Mouse (Mus musculus) megakaryocyte, adult 5-6 weeks (primary cell): ENCODE measurements around the gene Ppp1r14b. TPM values are rescaled to one million over a fixed set of nuclear protein-coding genes. Genes with fewer than 3 reads are reported as not detected.

Source experiments
- ATAC-seq: 2 replicates; pipeline ENCODE4 v1.8.0; 2016; ENCODE audit warnings: mild to moderate bottlenecking, inconsistent platforms; ENCODE audit not compliant: poor library complexity, severe bottlenecking
- total RNA-seq, 2 experiments: library from RNA; stranded (forward) in 1 of 2; stranded (reverse) in 1 of 2; fragments of 153-499, 151-499 nt in 1 of 2; fragments of 221-1000, 200-1000 nt in 1 of 2; gene quantifications; 2 replicates each; pipeline versions ENCODE4 v1.2.3 to v1.2.4; 2015 to 2017

The Ppp1r14b gene
- total RNA-seq, 2 experiments from 2014 or later = 43.8 to 63.8 TPM

DNA sequence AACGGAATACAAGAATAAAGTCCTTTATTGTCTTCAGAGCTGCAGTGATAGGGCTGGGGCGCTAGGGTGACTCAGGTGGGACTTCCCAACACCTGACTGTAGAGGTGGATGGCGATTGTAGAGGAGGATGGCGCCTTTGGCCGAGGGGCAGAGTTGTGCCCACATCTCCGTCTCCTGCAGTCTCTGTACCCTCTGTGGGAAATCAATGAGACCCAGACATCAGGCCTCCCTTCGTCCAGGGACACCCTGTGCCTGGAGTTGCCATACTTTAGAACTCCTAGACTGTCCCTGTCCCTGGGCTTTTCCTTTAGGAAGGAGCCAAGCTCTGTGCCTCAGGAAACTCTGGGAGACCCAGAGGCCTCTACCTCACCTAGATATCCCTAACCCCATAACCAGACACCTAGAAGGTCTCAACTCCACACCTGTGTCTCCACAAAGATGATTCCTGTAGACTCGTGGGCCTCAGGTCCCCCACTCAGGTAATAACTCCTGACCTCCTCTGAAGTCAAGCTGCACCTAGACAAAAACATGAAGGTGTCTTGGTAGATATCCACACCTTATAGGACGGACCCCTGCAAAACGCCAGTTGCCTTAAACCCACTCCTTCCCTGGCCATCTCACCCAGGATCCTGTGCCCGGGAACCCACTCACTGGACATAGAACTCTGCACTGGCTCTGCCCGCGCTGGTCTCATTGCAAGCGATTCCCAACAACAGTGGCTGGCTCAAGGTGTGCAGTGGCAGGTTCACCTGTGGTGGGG is 18.4 kb downstream of the Ppp1r14b start:
- ATAC-seq = no peak; the same call in 1 of the 2 replicates

DNA sequence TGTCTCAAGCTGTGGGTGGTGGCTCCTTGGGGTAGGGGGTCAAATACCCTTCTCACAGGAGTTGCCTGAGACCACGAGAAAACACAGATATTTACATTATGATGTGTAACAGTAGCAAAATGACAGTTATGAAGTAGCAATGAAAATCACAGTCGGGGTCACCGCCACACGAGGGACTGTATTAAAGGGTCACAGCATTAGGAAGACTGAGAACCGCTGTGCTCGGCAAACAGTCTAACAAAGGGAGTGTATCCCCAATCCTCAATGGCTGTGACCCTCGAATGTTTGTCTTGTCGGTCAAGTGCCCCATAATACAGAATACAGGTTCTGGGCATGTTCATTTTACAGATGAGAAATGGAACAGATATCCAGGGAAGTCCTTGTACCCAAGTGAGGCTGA is 19.2 kb downstream of the Ppp1r14b start:
- ATAC-seq = no peak

DNA sequence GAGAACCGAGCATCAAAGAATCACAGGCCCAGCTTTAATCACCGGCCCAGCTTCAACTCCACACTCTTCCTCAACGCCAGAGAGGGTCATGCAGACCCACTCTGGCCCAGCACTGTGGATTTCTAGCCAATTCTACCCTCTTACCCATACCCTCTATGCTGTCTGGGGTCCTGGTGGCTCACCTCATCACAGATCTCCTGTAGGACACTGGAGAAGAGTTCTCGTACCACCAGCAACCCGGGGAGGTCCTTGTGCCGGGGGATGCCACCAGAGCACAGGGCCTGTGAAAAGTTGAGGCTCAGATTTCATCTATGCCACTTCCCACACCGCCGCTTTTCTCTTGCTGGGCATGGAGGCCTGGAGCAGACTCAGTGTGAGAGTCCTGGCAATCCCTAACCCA is 19.7 kb downstream of the Ppp1r14b start:
- ATAC-seq = no peak

DNA sequence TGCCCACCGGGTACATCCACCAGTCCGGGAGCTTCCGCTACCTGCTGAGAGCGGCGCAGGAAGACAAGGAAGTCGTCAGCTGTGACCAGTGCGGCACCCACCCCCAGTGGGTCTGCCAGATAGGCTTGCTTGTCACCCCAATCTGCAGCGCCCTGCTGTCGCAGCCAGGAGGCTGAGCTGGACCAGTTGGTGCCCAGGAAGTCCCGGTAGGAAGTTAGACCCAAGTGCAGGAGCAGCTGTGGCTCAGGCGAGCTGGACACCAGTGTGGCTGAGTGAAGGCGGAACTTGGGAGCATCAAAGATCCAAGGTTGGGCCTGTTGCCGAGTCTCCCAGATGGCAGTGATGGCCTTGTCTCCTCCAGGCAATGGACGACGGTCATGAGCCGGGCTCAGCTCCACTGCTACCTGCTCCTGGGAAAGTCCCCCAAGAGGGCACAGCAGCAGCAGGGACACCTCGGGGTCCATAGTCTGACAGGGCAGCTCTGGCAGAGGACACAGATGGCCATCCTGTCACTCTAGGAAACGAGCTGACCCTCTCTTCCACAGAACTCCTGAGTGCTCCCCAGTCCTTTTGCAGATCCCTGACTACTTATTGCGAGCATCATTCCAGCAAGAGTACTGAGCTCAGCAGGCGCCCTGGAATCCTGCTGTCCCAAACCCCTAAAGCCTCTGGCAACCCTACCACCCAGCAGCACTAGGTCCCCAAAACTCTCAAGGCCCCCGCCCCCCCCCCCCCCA is 20.7 kb downstream of the Ppp1r14b start:
- ATAC-seq = no peak

DNA sequence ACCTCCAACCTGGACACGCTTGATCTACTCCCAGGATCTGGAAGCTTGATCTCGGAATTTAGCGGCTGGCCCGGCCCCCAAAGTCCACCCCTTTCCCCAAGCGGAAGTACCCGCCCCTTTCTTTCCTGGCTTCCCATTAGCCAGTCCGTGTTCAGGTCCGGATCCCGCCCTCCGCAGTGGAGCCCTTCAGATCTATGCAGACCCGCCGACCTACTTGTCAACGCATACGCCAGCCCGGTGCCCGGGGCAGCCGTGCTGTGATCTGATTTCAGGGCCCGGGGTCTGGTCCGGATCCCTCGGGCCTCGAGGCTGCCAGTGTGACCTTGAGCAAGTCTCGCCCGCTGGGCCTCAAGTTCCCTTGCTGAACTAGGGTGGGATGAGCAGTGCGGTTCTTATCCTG is 21.2 kb downstream of the Ppp1r14b start, which contains the start of the genes Nudt22 and Trpt1:
TSS of gene Nudt22 (minus strand) at position 112 of the 400 bp plus-strand sequence.
TSS of gene Trpt1 (plus strand) at position 126 of the 400 bp plus-strand sequence.
- peak; percentile 57 for ATAC-seq

DNA sequence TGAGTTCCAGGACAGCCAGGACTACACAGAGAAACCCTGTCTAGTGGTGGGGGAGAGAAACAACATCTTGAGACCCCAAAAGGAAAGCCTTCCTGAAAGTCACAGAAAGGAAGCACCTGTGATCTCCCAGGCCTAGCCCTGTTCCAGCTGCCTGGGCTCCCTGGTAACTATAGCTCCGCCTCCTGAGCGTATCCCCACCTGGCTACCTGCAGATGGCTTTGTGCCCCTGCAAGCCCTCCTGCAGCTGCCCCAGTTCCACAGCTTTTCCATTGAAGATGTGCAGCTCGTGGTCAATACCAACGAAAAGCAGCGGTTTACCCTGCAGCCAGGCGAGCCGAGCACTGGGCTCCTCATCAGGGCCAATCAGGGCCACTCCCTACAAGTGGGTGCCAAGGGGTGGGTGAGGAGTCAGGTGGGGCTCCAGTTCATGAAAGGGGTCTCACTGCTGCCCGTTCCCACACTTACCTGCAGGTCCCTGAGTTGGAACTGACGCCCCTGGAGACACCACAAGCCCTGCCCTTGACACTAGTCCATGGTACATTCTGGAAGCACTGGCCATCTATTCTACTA is 23.0 kb downstream of the Ppp1r14b start:
- ATAC-seq = no peak

DNA sequence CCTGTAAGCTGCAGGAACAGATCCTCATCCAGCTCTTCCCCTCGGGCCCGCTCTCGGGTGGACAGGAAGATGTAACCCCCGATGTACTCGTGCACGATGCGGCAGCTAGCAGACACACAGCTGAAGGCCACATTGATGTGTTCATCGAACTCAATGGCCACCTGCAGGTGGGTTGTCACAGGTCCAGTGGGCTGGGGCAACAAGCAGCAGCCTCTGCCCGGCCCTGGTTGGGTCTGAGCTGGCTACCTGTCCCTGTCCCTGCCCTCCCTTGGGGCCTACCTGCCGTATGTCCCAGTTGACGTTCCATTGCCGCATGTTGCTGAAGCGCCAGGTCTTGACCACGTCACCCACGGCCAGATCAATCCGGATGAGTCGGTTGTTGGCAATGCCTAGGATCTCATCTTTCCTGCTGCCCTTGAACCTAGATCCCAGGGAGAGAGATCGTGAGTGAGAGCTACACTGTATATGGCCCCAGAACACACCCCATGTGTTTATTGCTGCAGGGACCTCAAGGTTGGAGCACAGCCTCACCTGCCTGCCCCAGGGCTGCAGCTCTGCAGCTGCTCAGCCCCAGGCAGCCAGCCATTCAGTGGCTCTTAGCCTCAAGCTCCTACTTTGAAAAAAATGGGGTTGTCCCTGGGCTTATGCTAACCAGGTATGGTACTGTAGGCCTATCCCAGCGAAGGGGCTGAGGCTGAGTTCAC is 24.7 kb downstream of the Ppp1r14b start:
- no peak for ATAC-seq

DNA sequence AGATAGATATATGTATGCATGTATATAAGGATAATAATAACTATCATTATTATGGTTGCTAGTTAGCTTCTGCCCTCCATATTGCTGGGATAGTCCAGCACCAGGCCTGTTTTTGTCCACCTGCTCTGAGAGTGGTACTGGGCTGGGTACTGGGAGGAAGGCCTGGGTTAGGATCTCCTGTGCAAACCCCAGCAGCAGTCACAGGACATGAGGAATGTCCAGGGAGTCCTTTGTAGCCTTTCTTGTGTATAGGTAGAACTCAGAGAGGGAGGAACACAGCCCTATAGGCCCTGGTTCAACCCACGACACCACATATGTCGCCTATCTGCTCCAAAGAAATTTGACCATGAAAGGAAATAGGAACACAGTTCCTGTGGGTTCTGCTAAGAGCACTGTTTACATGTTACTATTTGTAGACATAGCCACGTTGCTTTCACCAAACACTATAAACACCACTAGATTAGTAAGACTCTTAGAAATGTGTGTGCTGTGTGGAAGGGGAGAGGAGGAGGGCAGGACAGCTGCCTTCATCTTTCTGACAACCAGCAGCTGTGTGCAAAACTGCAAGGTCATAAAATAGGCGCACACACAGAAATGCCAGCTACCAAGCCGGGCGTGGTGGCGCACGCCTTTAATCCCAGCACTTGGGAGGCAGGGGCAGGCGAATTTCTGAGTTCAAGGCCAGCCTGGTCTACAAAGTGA is 32.3 kb downstream of the Ppp1r14b start:
- no peak for ATAC-seq

DNA sequence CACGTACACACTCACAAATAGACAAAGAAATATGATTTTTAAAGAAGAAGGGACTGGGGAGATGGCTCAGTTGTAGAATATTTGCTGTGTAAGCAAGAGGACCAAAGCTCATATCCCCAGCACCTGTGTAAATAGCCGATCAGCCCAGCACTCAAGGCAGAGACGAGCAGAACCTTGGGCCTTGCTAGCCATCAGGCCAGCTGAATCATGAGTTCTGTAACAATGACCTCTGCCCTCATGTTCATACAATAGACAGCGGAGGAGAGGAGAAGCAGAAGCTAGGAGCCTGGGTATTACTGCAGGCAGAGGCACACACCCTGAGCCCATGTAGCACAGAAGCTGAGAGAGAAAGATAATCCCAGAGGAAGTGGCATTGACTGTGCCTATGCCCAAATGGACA is 37.7 kb downstream of the Ppp1r14b start:
- ATAC-seq = no peak

DNA sequence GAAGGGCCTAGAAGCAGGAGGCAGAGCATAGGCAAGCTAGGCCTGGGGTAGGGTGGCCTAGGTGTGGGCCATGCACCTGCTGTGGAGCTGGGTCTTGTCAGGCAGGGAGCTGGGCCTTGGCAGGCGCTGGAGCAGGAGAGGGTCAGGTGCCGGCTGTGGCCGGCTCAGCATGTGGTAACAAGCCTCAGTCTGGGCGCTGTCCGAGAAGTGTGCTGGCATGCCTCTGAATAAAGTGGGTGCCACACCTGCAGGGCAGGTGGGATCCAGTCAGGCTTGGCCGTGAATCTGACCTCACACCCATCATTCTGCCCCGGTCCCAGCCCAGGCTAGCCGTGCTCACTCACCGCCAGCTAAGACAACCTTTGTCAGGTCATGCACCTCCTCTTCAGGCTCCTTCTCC is 39.2 kb downstream of the Ppp1r14b start:
- no peak for ATAC-seq

DNA sequence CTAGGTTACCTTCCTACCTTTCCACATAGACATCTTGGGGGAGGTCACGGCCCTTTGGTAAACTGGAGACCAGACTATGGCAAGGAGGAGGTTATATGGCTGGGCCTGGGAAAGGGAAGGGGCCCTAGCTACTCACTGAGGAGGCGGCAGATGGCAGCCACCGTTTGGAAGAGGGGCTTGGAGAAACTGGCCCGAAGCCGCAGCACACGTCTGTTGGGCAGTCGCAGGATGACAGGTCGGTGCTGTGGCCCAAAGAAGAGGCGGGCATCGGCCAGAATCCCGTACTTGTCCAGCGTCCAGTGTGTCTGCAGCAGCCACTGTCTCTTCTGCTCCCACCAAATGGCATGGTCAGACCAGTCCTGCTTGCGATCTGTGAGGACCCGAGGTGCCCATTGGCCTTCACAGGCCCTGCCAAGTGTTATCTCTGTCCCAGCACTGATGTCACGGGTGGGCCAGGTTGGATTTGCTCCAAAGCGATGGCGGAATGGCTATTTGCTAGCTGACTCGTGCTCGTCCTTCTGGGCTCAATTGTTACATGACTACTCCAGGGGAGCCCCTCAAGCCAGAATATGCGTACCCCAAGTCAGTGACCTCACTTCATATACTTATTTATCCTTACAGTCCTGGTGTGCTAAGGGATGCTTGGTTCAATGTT is 39.8 kb downstream of the Ppp1r14b start:
- no peak for ATAC-seq

DNA sequence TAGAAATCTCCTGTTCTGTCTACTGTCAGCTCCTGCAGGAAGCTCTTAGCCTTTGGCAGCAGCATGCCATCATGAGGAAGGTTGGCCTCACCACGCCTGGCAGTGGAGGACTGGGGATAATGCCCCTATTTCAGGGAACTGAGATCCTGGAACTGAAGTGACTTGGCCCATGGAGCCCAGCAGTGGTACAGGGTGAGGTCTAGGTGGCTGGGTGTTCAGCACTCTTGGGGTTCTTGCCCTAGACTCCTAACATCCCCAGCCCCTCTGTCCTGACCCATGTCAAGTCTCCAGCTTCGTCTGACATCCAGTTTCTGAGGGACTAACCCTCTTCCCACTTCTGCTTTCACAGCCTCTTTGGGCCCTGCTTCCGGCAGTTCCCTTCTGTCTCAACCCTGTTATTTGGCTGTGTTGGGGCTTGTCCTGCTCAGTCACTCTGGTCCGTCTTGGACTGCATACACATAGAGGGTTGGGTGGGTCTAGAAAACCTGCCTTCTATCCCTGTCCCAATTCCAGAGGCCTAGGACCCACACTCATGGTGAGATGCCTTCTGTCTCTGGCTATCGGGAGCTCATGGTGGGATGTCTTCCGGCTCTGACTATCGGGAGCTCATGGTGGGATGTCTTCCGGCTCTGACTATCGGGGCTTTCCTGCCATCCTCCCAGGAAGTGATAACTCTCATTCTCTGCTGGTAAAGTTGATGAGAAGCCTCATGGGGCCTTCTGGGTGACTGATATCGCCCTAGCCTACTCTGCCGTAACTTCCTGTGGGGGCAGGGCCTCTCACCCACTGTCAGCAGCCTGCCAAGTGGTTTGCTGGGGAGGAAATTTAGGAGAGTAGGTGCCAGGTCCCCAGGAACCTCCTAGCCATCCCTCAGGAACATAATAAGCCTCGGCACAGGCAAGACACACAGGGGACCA is 43.0 kb downstream of the Ppp1r14b start:
- ATAC-seq = peak; percentile 52

DNA sequence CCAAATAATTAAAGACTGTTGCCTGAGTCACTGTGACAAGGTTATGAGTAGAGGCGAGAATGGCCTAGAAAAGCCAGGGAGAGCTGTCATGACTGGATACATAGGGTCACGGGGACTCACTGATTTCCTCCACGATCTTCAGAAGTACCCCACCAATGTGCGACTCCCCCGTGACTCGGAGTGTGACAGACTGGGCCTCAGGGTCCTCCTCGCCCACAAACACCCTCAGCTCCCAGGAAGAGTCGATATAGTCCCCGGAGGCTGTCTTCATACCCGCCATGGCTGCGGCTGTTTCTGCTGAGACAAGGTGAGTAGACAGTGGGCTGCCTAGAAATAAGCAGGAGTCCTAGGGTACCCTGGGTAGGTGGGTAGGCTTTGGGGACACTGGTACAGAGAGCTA is 43.8 kb downstream of the Ppp1r14b start:
- peak; percentile 21 for ATAC-seq

DNA sequence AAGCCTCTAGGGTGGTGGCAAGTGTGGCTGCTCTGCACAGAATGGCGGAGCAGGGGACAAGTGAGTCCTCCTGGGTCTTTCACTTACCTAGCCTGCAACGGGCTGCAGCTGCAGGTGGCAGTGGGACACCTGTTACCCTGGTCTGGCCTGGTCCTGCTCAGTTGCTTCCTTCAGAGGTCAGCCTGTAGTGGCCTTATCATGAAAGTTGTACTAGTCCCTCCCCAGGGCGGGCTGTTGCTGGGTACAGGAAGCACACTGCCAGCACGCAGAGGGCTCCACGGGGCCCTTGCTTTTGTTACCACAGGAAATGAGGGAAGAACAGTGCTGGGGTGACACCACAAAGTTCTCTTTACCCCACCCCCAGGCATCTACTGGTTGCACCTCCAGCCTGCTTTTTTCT is 44.4 kb downstream of the Ppp1r14b start, which contains the start of gene Fermt3:
TSS of gene Fermt3 (minus strand) at position 279 of the 400 bp plus-strand sequence.
- ATAC-seq = peak; percentile 80

DNA sequence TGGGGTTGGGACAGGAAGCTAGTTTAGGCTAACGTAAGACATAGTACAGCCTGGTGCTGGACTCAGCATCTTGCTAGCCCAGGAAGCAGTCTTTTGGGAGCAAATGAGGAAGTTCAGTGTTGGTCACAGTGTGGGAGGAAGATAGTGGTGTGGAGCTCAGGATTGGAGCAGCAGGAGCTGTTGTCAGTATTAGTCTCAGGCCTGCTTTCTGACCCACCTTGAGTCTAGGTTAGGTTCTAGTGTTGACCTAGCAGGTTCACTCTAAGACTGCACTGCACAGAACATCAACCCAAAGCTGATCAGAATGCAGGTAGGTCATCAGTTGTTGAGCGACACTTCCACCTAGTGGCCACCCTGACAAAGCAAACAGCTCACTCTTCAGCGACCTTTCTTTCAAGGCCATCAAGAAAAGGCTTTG is 45.5 kb downstream of the Ppp1r14b start:
- peak; percentile 50 for ATAC-seq
